Mouse (Mus musculus) limb, embryonic 13.5 days (tissue): ENCODE measurements around the gene Prr18. TPM values are rescaled to one million over a fixed set of nuclear protein-coding genes. Genes with fewer than 3 reads are reported as not detected.
A peak's percentile ranks its signal among the peaks of the same experiment; 100 is the strongest.
"Not testable (repeated sequence)": the region's sequence is repeated elsewhere in the genome, so short reads cannot be mapped to it uniquely, and the experiment has no call there.

Source experiments
- ATAC-seq: fragments of 200-750 bp; cut with Nextera tagmentation; 2 replicates; pipeline ENCODE4 v1.8.0; 2017; ENCODE audit warnings: low read depth, moderate number of reproducible peaks, moderate TSS enrichment; ENCODE audit not compliant: low FRiP score
- H3K27ac ChIP-seq: fragments of 300-500 bp; sonication (generic); 2 replicates; pipeline ENCODE4 v1.5.1; 2015; ENCODE audit warnings: inconsistent platforms, mild to moderate bottlenecking, moderate library complexity
- H3K27me3 ChIP-seq: fragments of 300-500 bp; sonication (generic); 2 replicates; pipeline ENCODE4 v1.6.1; 2015; ENCODE audit warnings: mild to moderate bottlenecking, inconsistent platforms
- H3K36me3 ChIP-seq: fragments of 300-500 bp; sonication (generic); 2 replicates; pipeline ENCODE4 v1.6.1; 2015; ENCODE audit warnings: inconsistent platforms, mild to moderate bottlenecking, moderate library complexity
- H3K4me1 ChIP-seq: fragments of 300-500 bp; sonication (generic); 2 replicates; pipeline ENCODE4 v1.6.1; 2015; ENCODE audit warnings: inconsistent platforms
- H3K4me2 ChIP-seq: fragments of 300-500 bp; sonication (generic); replicated peaks from 2 replicates; pipeline ENCODE4 v1.6.1; 2015; ENCODE audit warnings: inconsistent platforms, mild to moderate bottlenecking, moderate library complexity
- H3K4me3 ChIP-seq: fragments of 300-500 bp; sonication (generic); 2 replicates; pipeline ENCODE4 v1.5.1; 2015; ENCODE audit warnings: moderate library complexity, mild to moderate bottlenecking, inconsistent platforms
- H3K9ac ChIP-seq: fragments of 300-500 bp; sonication (generic); 2 replicates; pipeline ENCODE4 v1.6.1; 2015; ENCODE audit warnings: mild to moderate bottlenecking, inconsistent platforms
- H3K9me3 ChIP-seq: fragments of 300-500 bp; sonication (generic); 2 replicates; pipeline ENCODE4 v1.6.1; 2016; ENCODE audit warnings: inconsistent platforms
- WGBS: fragments of 180-500 bp; shearing (Covaris S2); methylation state at CpG from one replicate; pipeline ENCODE4 v1.1.7; 2015; 5-methylcytosine and 5-hydroxymethylcytosine counted together
- polyA plus RNA-seq: library from polyadenylated mRNA; unstranded; fragments of >200 nt; fragmentation: Nextera tagmentation; extraction: Ambion mirVana; gene quantifications from 2 replicates; pipeline ENCODE4 v1.2.1, GENCODE M21; 2015

The Prr18 gene
- polyA plus RNA-seq, result 0.38 and 0.50 TPM in 2 replicates

DNA sequence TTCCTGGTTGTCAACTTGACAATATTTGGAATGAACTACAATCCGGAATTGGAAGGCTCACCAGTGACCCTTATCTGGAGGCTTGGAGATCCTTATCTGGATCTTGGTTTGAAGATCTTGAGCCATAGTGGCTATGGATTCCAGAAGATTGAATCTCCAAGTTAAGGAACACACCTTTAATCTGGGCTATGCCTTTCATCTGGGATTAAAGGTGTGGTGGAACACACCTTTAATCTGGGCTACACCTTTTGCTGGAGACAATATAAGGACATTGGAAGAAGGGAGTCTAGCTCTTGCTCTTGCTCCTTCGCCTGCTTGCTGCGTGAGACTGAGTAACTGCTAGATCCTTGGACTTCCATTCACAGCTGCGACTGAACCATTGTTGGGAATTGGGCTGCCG lies at the start of gene Prr18:
Gene Prr18 (plus strand): TSS at position 301 of the 400 bp plus-strand sequence.
- Histone ChIP-seq H3K27me3 (peaks cover 40% of the 10 kb centered on the region), H3K4me1 (peaks cover 16% of the 10 kb centered on the region)
- H3K4me3 ChIP-seq, H3K36me3 ChIP-seq, ATAC-seq, H3K4me2 ChIP-seq, H3K27ac ChIP-seq, H3K9me3 ChIP-seq, H3K9ac ChIP-seq: not testable (repeated sequence)
- WGBS, result 95% methylated on average over 1 of the region's 5 CpGs

DNA sequence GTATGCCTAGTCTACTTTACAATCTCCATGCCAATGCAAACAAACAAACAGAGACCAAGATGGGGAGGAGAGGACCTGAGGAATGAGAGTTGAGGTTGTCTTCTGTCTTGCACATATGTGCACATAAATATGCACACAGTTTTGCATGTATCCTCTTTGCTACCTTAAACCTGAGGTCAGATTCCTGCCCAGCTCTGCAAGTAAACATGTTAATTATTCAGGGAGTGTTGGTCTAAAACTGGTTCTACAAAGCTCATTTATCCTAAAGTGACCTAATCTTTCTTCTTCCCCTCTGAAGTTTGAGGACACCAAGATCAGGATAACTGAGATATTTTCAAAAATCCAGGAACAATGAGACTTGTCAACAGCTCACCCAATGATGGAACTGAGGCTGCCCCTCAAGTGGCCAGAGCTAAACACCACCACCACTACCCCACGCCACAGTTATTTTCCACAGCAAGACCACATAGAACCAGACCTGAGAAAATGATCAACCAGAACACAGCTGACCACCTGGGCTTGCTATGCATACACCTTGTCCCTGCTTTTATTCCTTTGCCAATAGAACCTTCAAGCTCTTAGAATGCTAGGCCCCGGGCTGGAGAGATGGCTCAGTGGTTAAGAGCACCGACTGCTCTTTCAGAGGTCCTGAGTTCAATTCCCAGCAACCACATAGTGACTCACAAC lies 47.1 kb upstream of the Prr18 start:
- peaks cover 4% of the 10 kb centered on the region for H3K4me1 ChIP-seq

DNA sequence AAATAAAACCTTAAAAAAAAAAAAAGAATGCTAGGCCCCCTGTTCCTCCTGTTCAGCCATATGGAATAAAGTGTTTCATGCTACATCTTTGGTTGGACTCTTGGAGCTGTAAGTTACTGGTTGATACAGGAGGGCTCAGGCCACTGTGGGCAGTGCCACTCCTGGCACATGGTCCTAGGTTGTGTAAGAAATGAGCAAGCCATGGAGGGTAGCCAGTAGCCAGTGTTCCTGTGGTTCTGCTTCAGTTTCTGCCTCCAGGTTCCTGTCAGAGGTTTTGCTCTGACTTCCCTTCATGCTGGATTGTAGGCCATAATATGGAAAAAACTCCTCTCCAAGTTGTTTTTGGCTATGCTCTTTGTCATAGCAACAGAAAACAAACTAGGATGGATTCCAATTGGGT lies 46.5 kb upstream of the Prr18 start:
- no peaks in the 10 kb centered on the region for H3K27me3 ChIP-seq
- ATAC-seq, result no peak
- peaks cover 13% of the 10 kb centered on the region for H3K36me3 ChIP-seq
- H3K4me1 ChIP-seq, result no peaks in the 10 kb centered on the region
- no peak overlapping the region for H3K4me2 ChIP-seq
- H3K9ac ChIP-seq, result no peak overlapping the region
- no peak overlapping the region for H3K27ac ChIP-seq
- no peaks in the 10 kb centered on the region for H3K9me3 ChIP-seq
- no peak overlapping the region for H3K4me3 ChIP-seq

More for the DNA sequence above, 47.1 kb upstream of the Prr18 start:
- Histone ChIP-seq H3K4me2 (no peak overlapping the region), H3K4me3 (no peak overlapping the region), H3K9ac (no peak overlapping the region), H3K27me3 (0 out of 2 replicates have a peak, but pooled peaks cover under 1% of the 10 kb centered on the region), H3K36me3 (peaks cover 13% of the 10 kb centered on the region), H3K27ac (no peak overlapping the region), H3K9me3 (no peaks in the 10 kb centered on the region)
- ATAC-seq, result no peak
- 88% methylated on average over 3 of the region's 3 CpGs for WGBS

DNA sequence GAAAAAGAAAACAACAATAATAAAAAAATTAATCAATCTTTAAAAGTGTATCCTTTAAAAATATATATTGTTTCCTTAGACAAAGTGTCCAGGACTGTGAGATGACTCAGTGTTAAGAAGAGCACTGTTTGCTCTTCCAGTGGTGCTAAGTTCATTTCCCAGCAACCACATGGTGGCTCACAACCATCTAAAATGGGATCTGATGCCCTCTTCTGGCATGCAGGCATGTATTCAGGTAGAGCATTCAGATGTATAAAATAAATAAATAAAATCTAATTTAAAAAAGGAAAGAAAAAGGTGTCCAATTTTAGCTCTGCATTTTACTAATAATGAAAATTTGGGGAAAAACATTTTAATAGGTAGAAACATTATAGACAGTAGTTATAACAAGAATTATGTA lies 41.4 kb upstream of the Prr18 start:
- H3K9me3 ChIP-seq, result no peaks in the 10 kb centered on the region
- H3K4me3 ChIP-seq, result no peak overlapping the region
- ATAC-seq, result no peak
- H3K4me1 ChIP-seq, result no peaks in the 10 kb centered on the region
- no peak overlapping the region for H3K9ac ChIP-seq
- H3K4me2 ChIP-seq, result no peak overlapping the region
- no peak overlapping the region for H3K27ac ChIP-seq
- no peaks in the 10 kb centered on the region for H3K27me3 ChIP-seq
- peaks cover 10% of the 10 kb centered on the region for H3K36me3 ChIP-seq

DNA sequence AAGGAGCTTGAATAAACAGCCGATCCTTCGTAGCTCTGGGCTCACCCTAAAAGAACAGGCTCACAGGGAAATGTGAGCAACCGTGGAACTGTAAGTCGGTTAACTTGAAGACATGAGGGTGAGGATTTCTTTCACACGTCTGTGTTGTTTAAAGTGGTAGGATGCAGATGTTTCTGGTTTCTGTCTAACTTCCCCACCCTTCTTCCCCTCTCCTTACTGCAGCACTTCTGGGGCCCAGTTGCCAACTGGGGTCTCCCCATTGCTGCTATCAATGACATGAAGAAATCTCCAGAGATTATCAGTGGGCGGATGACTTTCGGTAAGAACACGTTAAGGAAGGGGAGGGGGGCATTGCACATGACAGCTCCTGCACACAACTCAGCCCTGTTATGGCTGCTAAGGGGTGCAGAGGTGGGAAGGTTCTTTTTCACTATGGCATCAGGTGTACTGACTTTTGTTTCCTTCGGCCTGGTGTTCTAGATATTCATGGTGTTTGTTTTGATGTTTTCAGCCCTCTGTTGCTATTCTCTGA lies 40.9 kb upstream of the Prr18 start:
- no peaks in the 10 kb centered on the region for H3K9me3 ChIP-seq
- H3K27ac ChIP-seq, result no peak overlapping the region
- no peak overlapping the region for H3K9ac ChIP-seq
- no peak for ATAC-seq
- H3K4me1 ChIP-seq, result no peaks in the 10 kb centered on the region
- H3K36me3 ChIP-seq, result peaks cover 10% of the 10 kb centered on the region
- no peaks in the 10 kb centered on the region for H3K27me3 ChIP-seq
- H3K4me3 ChIP-seq, result no peak overlapping the region
- WGBS, result 87% methylated on average over 9 of the region's 9 CpGs
- H3K4me2 ChIP-seq, result no peak overlapping the region

DNA sequence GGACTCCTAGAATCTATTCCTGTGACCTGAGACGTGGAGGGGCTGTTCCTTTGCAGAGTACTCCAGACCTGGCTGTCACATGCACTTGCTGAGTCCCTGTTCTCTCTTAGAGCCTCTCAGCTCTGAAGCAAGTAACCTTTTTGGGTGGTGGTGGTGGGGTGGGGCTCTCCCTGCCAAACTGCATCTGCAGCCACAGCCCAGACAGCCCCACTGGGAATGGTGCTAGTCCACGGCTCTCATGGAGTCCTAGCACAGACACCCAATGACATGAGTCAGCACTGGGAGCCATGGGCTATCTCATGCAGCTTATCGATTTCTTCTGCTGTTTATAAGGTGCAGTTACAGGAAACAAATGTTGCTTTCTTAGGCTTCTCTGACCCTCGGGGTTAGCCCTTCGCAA lies 39.5 kb upstream of the Prr18 start:
- WGBS, result 79% methylated on average over 5 of the region's 5 CpGs
- Histone ChIP-seq H3K9ac (no peak overlapping the region), H3K27ac (no peak overlapping the region), H3K4me2 (no peak overlapping the region), H3K36me3 (peaks cover 10% of the 10 kb centered on the region), H3K9me3 (no peaks in the 10 kb centered on the region), H3K27me3 (no peaks in the 10 kb centered on the region), H3K4me1 (no peaks in the 10 kb centered on the region), H3K4me3 (no peak overlapping the region)
- ATAC-seq, result no peak

DNA sequence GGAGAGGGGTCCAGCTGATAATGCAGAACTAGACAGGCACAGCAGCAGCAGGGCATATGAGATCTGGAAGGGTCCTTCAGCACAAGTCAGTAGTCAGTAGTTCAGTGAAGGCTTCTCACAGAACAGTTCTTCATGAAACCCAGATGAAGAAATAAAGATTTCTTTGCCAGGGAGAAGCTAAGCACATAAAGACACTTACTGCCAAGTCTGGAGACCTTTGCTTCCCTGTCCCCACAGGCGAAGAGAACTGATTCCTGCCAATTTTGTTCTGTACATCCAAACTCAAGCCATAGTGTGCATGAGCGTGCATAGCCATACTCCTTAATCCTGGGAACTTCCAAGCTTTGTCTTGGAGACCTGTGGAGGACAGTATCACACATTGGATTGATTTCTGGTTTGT lies 39.0 kb upstream of the Prr18 start:
- 85% methylated on average over 2 of the region's 2 CpGs for WGBS
- Histone ChIP-seq H3K4me2 (no peak overlapping the region), H3K27ac (no peak overlapping the region), H3K4me3 (no peak overlapping the region), H3K9ac (no peak overlapping the region), H3K27me3 (no peaks in the 10 kb centered on the region), H3K9me3 (no peaks in the 10 kb centered on the region), H3K36me3 (peaks cover 9% of the 10 kb centered on the region), H3K4me1 (no peaks in the 10 kb centered on the region)
- ATAC-seq, result no peak

DNA sequence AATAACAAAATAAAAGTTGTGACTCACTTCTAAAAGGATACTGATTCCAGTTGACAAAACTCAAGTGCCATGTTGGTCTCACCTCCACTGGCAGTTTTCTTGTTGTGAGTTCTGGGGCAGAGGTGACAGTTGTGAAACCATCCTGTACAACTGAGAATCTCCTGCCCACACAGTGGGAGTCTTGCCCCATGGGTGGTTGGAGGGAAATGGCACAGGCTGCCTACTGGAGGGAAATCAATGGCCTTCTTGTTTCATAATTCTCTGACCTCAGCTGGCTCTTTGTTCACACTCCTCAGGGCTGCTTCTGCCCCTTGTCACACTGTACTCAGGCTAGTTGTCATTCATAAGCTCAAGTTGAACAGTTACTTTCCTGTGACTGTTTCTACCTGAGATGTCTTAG lies 37.7 kb upstream of the Prr18 start:
- Histone ChIP-seq H3K9me3 (no peaks in the 10 kb centered on the region), H3K27me3 (0 out of 2 replicates have a peak, but pooled peaks cover 2% of the 10 kb centered on the region), H3K9ac (no peak overlapping the region), H3K4me3 (no peak overlapping the region), H3K27ac (no peak overlapping the region), H3K36me3 (peaks cover 7% of the 10 kb centered on the region), H3K4me2 (no peak overlapping the region), H3K4me1 (no peaks in the 10 kb centered on the region)
- ATAC-seq, result no peak

DNA sequence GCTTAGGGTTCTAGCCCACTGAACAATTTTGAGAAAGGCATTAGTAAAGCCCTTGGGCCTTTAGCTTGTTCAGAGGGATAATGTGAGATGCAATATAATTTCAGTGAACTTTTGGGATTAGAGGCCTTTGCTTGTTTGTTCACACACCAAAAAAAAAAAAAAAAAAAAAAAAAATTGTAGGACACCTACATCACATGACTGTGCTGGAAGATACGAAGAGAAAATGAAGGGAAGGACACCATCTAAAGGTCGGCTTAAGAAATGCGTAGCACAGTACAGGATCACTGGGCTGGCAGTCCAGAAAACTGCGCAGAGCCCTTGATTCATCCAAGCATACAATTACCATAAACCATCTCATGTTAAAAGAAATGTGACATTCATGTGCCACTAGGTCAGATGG lies 35.7 kb upstream of the Prr18 start:
- no peaks in the 10 kb centered on the region for H3K4me1 ChIP-seq
- no peak for ATAC-seq
- H3K9me3 ChIP-seq, result no peaks in the 10 kb centered on the region
- H3K4me2 ChIP-seq, result no peak overlapping the region
- H3K4me3 ChIP-seq, result no peak overlapping the region
- WGBS, result 77% methylated on average over 4 of the region's 4 CpGs
- H3K27ac ChIP-seq, result no peak overlapping the region
- peaks cover 7% of the 10 kb centered on the region for H3K36me3 ChIP-seq
- H3K9ac ChIP-seq, result no peak overlapping the region
- 0 out of 2 replicates have a peak, but pooled peaks cover 3% of the 10 kb centered on the region for H3K27me3 ChIP-seq

DNA sequence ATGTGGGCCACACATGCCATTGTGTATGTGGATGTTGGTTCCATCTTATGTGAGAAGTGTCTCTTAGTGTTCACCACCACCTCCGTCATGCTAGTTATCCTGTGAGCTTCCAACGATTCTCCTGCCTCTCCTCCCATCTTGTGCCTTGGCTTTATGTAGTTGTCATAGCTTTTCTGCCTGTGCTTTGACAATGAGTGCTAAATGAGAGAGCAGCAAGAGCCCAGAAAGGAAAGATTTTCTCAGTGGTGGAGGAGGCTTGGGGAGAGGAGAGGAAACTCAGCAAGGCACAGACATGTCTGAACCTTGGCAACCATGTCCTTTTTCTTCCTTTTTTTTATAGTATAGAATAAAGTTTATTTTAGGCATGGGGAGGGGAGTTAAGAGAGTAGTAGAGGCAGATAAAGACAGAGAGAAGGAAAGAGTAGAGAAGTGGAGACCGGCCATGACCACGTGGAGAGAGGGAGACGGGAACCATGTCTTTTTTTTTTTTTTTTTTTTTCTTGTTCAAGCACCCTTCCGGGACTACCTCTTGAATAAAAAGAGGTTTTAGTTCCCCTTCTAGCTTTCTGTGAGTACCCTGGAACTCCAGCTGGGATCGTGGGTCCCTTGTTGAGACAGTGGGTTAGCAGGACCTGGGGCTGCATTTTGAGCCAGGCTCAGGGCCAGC lies 34.4 kb upstream of the Prr18 start:
- 64% methylated on average over 7 of the region's 7 CpGs for WGBS
- peaks cover 3% of the 10 kb centered on the region for H3K36me3 ChIP-seq
- H3K4me2 ChIP-seq, result no peak overlapping the region
- no peak overlapping the region for H3K9ac ChIP-seq
- H3K4me3 ChIP-seq, result no peak overlapping the region
- H3K9me3 ChIP-seq, result no peaks in the 10 kb centered on the region
- H3K4me1 ChIP-seq, result no peaks in the 10 kb centered on the region
- ATAC-seq, result no peak
- no peak overlapping the region for H3K27ac ChIP-seq
- 0 out of 2 replicates have a peak, but pooled peaks cover 3% of the 10 kb centered on the region for H3K27me3 ChIP-seq

DNA sequence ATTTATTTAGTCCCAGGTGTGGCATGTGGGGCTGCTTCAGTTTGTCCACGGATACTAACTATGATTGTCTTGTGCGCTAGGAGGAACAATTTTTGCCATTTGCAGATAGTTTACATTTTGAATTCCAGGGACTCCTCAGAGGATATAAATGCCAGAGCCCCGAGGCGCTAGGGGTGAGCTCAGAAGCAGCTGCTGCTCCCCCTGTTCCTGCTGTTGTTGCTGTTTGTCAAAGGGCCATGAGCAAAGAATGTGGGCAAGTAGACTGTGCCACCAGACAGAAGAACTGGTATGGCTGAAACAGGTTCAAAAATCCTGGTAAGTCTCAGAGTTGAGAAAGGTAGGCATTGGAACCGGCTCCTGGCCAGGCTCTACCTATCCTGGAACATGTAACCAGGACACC lies 33.6 kb upstream of the Prr18 start:
- no peak overlapping the region for H3K9ac ChIP-seq
- H3K4me1 ChIP-seq, result no peaks in the 10 kb centered on the region
- no peak overlapping the region for H3K4me2 ChIP-seq
- H3K4me3 ChIP-seq, result no peak overlapping the region
- no peaks in the 10 kb centered on the region for H3K9me3 ChIP-seq
- 0 out of 2 replicates have a peak, but pooled peaks cover 3% of the 10 kb centered on the region for H3K27me3 ChIP-seq
- ATAC-seq, result 0 out of 2 replicates have a peak, but pooled peaks have one; percentile 36
- WGBS, result 62% methylated on average over 5 of the region's 5 CpGs
- no peaks in the 10 kb centered on the region for H3K36me3 ChIP-seq
- no peak overlapping the region for H3K27ac ChIP-seq

DNA sequence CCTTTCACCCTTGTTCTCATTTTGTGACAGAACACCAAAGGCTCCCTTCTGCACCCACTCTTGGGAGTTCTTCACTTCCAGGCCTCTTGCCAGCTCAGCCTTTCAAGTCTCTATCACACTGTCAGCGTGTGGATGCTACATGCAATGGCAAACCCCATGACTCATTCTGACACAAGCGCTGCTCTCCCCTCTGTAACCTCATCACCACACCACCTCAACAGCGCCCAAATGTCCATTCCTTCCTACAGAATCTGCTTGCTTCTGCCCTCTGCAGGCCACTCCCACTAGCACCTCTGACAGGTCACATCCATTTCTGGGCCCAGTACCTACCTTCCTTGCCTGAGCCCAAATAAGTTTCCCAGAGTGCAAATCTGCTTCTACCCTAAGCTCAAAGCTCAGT lies 31.5 kb upstream of the Prr18 start:
- no peak for ATAC-seq
- Histone ChIP-seq H3K4me3 (no peak overlapping the region), H3K4me2 (no peak overlapping the region), H3K9me3 (no peaks in the 10 kb centered on the region), H3K9ac (no peak overlapping the region), H3K4me1 (no peaks in the 10 kb centered on the region), H3K36me3 (no peaks in the 10 kb centered on the region), H3K27ac (no peak overlapping the region), H3K27me3 (0 out of 2 replicates have a peak, but pooled peaks cover 3% of the 10 kb centered on the region)
- WGBS, result 33% methylated on average over 3 of the region's 3 CpGs
